Mouse (Mus musculus): Measurements from ENCODE around the gene Foxk1. TPM values are rescaled to one million over a fixed set of nuclear protein-coding genes. Genes with fewer than 3 reads are reported as not detected.

Gene Foxk1
- polyA plus RNA-seq, 1 experiment = 10.3 TPM

- DNase-seq (ENCODE audit: low read depth) = no peak
These were observed 77.6 kb downstream of the Foxk1 start for GRCm38 (mm10) chr5:142478829-142479435.

- no peak for DNase-seq (ENCODE audit: low read depth)
These were observed 81.2 kb downstream of the Foxk1 start for GRCm38 (mm10) chr5:142482512-142482911.

GRCm38 (mm10) chr5:142483581-142483980 lies 82.3 kb downstream of the Foxk1 start:
- DNase-seq (ENCODE audit: low read depth) = no peak

- no peak for DNase-seq (ENCODE audit: low read depth)
These were observed 85.4 kb downstream of the Foxk1 start for GRCm38 (mm10) chr5:142486654-142487053.

GRCm38 (mm10) chr5:142489955-142490707 lies 88.8 kb downstream of the Foxk1 start:
- DNase-seq (ENCODE audit: low read depth) = no peak

GRCm38 (mm10) chr5:142493307-142493706 lies 92.0 kb downstream of the Foxk1 start:
- DNase-seq (ENCODE audit: low read depth) = no peak

GRCm38 (mm10) chr5:142495321-142496096 lies 94.2 kb downstream of the Foxk1 start:
- DNase-seq (ENCODE audit: low read depth) = no peak

- no peak for DNase-seq (ENCODE audit: low read depth)
These were observed 97.7 kb downstream of the Foxk1 start for GRCm38 (mm10) chr5:142498964-142499363.

- DNase-seq (ENCODE audit: low read depth) = no peak
These were observed 99.6 kb downstream of the Foxk1 start for GRCm38 (mm10) chr5:142500918-142501317.

GRCm38 (mm10) chr5:142502414-142502813 lies 101.1 kb downstream of the Foxk1 start:
- peak; percentile 12 for DNase-seq (ENCODE audit: low read depth)

GRCm38 (mm10) chr5:142504175-142504574 lies 102.9 kb downstream of the Foxk1 start:
- DNase-seq (ENCODE audit: low read depth) = no peak

GRCm38 (mm10) chr5:142505695-142506423 lies 104.6 kb downstream of the Foxk1 start:
- no peak for DNase-seq (ENCODE audit: low read depth)

- no peak for DNase-seq (ENCODE audit: low read depth)
These were observed 108.1 kb downstream of the Foxk1 start for GRCm38 (mm10) chr5:142509141-142510060.

- DNase-seq (ENCODE audit: low read depth) = no peak
These were observed 108.7 kb downstream of the Foxk1 start for GRCm38 (mm10) chr5:142510061-142510414.

Other genes with a start within 250 kb of the Foxk1 start
- 35.2 and 40.2 TPM in 2 replicates for gene Ap5z1, start 62.4 kb downstream of the Foxk1 start, polyA plus RNA-seq (2012; rRNA removed)
- 0.16 and 0.53 TPM in 2 replicates for gene Papolb, start 128.6 kb downstream of the Foxk1 start, polyA plus RNA-seq (2012; rRNA removed)
- gene Radil, start 149.6 kb downstream of the Foxk1 start, polyA plus RNA-seq (2012; rRNA removed) = 4.8 and 5.4 TPM in 2 replicates
- 2.1 and 2.5 TPM in 2 replicates for gene Mmd2, start 207.3 kb downstream of the Foxk1 start, polyA plus RNA-seq (2012; rRNA removed)
- 55.6 and 59.7 TPM in 2 replicates for gene Wipi2, start 226.2 kb downstream of the Foxk1 start, polyA plus RNA-seq (2012; rRNA removed)

Measured in gonadal fat pad, adult 2 months (tissue).